Mouse (Mus musculus) brain, embryonic 14.5 days (tissue): ENCODE data around the gene Kctd21.

Source experiments
- CTCF ChIP-seq: fragments of 200-500 bp; IDR thresholded peaks from 2 replicates; pipeline ENCODE4 v1.5.1; 2012; ENCODE audit warnings: inconsistent platforms, mild to moderate bottlenecking, moderate library complexity, borderline replicate concordance; ENCODE audit not compliant: insufficient read depth, insufficient read length; ENCODE audit errors: extremely low read depth
- POLR2A ChIP-seq: fragments of 200-500 bp; IDR thresholded peaks from 2 replicates; pipeline ENCODE4 v1.6.1; 2012; ENCODE audit warnings: mild to moderate bottlenecking, inconsistent platforms, borderline replicate concordance; ENCODE audit not compliant: poor library complexity, insufficient read depth, insufficient read length, severe bottlenecking; ENCODE audit errors: extremely low read depth

- TF ChIP-seq CTCF (no peak), POLR2A (no peak)
These were observed 55.5 kb downstream of the Kctd21 start for GRCm38 (mm10) chr7:97387561-97388147.
